Mouse (Mus musculus) lung, postnatal 10 days (tissue): Measurements from ENCODE around the gene Tbcel.

Experiments
- DNase-seq: peaks from one replicate; pipeline ENCODE4 v3.0.0; 2021

Tbcel gene

GRCm38 (mm10) chr9:42484667-42485066 lies 22.9 kb downstream of the Tbcel start:
- DNase-seq, result no peak

GRCm38 (mm10) chr9:42482944-42483343 lies 24.7 kb downstream of the Tbcel start:
- no peak for DNase-seq

GRCm38 (mm10) chr9:42476166-42476565 lies 31.4 kb downstream of the Tbcel start:
- DNase-seq, result no peak

- DNase-seq, result no peak
Measured at GRCm38 (mm10) chr9:42474244-42474643, 33.4 kb downstream of the Tbcel start.

GRCm38 (mm10) chr9:42471921-42472747 lies 35.5 kb downstream of the Tbcel start:
- DNase-seq, result peak; percentile 96

- peak; percentile 78 for DNase-seq
Measured at GRCm38 (mm10) chr9:42471214-42471613, 36.4 kb downstream of the Tbcel start.

- DNase-seq, result no peak
Measured at GRCm38 (mm10) chr9:42469323-42469722, 38.3 kb downstream of the Tbcel start.

GRCm38 (mm10) chr9:42468360-42468759 lies 39.2 kb downstream of the Tbcel start:
- no peak for DNase-seq

GRCm38 (mm10) chr9:42467116-42467815 lies 40.3 kb downstream of the Tbcel start:
- peak; percentile 48 for DNase-seq

- DNase-seq, result no peak
Measured at GRCm38 (mm10) chr9:42465661-42466091, 41.9 kb downstream of the Tbcel start.

GRCm38 (mm10) chr9:42464181-42464580 lies 43.4 kb downstream of the Tbcel start:
- DNase-seq, result no peak

- peak; percentile 86 for DNase-seq
Measured at GRCm38 (mm10) chr9:42463220-42463989, 44.2 kb downstream of the Tbcel start.

GRCm38 (mm10) chr9:42462585-42463219 lies 44.9 kb downstream of the Tbcel start:
- no peak for DNase-seq

- DNase-seq, result no peak
Measured at GRCm38 (mm10) chr9:42461390-42462108, 46.1 kb downstream of the Tbcel start.

GRCm38 (mm10) chr9:42460353-42460752 lies 47.3 kb downstream of the Tbcel start:
- DNase-seq, result no peak

GRCm38 (mm10) chr9:42459736-42460135 lies 47.9 kb downstream of the Tbcel start:
- no peak for DNase-seq

- peak; percentile 32 for DNase-seq
Measured at GRCm38 (mm10) chr9:42458741-42459515, 48.7 kb downstream of the Tbcel start.

- DNase-seq, result peak; percentile 29
Measured at GRCm38 (mm10) chr9:42457501-42457900, 50.1 kb downstream of the Tbcel start.

GRCm38 (mm10) chr9:42454364-42454763 lies 53.2 kb downstream of the Tbcel start:
- DNase-seq, result no peak

- no peak for DNase-seq
Measured at GRCm38 (mm10) chr9:42449043-42449442, 58.6 kb downstream of the Tbcel start.

GRCm38 (mm10) chr9:42442100-42442499 lies 65.5 kb downstream of the Tbcel start:
- no peak for DNase-seq
